Mouse (Mus musculus) olfactory bulb, adult 2 months (tissue): ENCODE results near the gene Apol7a.

Experiments used
- CTCF ChIP-seq: fragments of 200-500 bp; IDR thresholded peaks from 2 replicates; pipeline ENCODE4 v1.5.1; 2012; ENCODE audit warnings: low read depth, mild to moderate bottlenecking, low read length, moderate library complexity; ENCODE audit not compliant: insufficient read depth
- POLR2A ChIP-seq: fragments of 200-500 bp; IDR thresholded peaks from 2 replicates; pipeline ENCODE4 v1.6.1; 2012; ENCODE audit warnings: mild to moderate bottlenecking, low read depth, low read length, moderate library complexity; ENCODE audit not compliant: insufficient read depth

GRCm38 (mm10) chr15:77368818-77369320 is 30.0 kb downstream of the Apol7a start:
- no peak for TF ChIP-seq CTCF
- TF ChIP-seq POLR2A: no peak
